Mouse (Mus musculus) heart, postnatal 0 days (tissue): ENCODE measurements around the gene Acox3.

Experiments
- CTCF ChIP-seq: IDR thresholded peaks from 2 replicates; pipeline ENCODE4 v1.5.1; 2016; ENCODE audit warnings: antibody characterized with exemption, control low read depth, low read depth
- EP300 ChIP-seq: IDR thresholded peaks from 2 replicates; pipeline ENCODE4 v1.6.1; 2016; ENCODE audit warnings: antibody characterized with exemption, low read depth

DNA sequence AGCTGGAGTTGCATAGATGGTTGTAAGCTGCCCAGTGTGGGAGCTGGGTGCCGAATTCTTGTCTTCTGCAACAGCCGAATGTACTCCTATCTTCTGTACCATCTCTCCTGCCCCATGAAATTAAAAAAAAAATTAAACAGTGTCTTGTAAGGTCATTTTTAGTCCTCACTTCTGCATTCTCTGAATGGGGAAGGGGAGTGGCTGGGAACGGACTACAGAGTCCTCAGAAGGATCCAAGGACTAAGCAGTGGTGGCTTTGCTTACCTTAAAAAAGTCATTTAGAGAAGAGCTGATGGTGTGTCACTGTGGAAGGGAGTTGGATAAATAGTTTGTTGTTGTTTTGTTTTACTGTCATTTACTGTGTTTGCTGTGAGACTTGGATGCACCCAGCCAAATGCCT, 48.4 kb downstream of the Acox3 start:
- no peak for TF ChIP-seq CTCF
- TF ChIP-seq EP300, result no peak
